In the genomic region with DNA sequence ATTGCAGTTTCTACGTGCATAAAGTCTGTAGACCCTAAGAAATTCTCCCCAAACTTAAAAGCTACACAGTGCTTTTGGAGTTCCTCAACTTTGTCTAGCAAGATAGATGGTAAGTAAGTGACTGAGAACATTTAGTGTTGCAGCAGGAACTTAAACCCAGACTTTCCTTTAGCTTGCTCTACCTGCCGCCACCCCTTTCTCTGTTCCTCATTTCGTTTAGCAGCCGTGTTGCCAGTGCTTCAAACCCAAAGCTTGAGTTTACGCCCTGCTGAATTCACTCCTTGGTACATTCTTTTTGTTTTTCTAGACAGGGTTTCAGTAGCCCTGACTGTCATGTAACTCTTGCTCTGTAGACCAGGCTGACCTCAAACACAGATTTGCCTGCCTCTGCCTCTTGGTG, we compare ENCODE assay signal across 9 mouse cellular contexts. TPM values are rescaled to one million over a fixed set of nuclear protein-coding genes. Genes with fewer than 3 reads are reported as not detected.
DNase-seq lines count a peak whose midpoint lies in the region; ATAC-seq and TF ChIP-seq lines count a peak whose summit lies in the region.
"Had no signal": no experiment of that assay in that cellular context is flagged by ENCODE, and none has a peak within 500 bp of the region (broad histone marks: within the 10 kb centered on the region; RNA-seq: fewer than 3 reads in every experiment).

No protein-coding gene starts in this region.

- no peak overlapping the region for H3K4me2 ChIP-seq in forebrain, postnatal 0 days (ENCODE audit: low read depth)
- peak overlapping the region; percentile 88 for H3K4me2 ChIP-seq in liver, postnatal 0 days (ENCODE audit: low read depth, low read length)

- peaks cover 12% of the 10 kb centered on the region for H3K4me1 ChIP-seq in forebrain, embryonic 10.5 days
- H3K4me1 ChIP-seq in forebrain, postnatal 0 days (ENCODE audit: insufficient read depth), result no peaks in the 10 kb centered on the region
- H3K4me1 ChIP-seq in liver, postnatal 0 days (ENCODE audit: insufficient read depth), result peaks cover 6% of the 10 kb centered on the region

- 92% methylated on average over 5 of the region's 5 CpGs for WGBS in forebrain, embryonic 10.5 days
- WGBS in forebrain, postnatal 0 days, result 82% methylated on average over 5 of the region's 5 CpGs
- 61% methylated on average over 5 of the region's 5 CpGs for WGBS in liver, postnatal 0 days (ENCODE audit: insufficient replicate concordance)

- DNase-seq in forebrain, embryonic 10.5 days (ENCODE audit: extremely low spot score, low spot score), result no peak
- no peak for DNase-seq in forebrain, postnatal 0 days
- DNase-seq in A20 (ENCODE audit: low read depth, low spot score), result peak; percentile 83
- DNase-seq in liver, postnatal 0 days, result no peak
- no peak for DNase-seq in cerebellum, postnatal 36 days
- no peak for DNase-seq in cerebellum, adult 8-10 months
- DNase-seq in T-cell, adult 2 months (ENCODE audit: low spot score), result no peak
- DNase-seq: kidney, adult 2 months had no signal

- no peak for TF ChIP-seq CTCF in forebrain, postnatal 0 days (IDR thresholded peaks at IDR 0.05; ENCODE audit: low read depth)
- no peak for TF ChIP-seq CTCF in liver, postnatal 0 days (IDR thresholded peaks at IDR 0.05; ENCODE audit: low read depth)

- peak overlapping the region; percentile 90 for H3K4me3 ChIP-seq in forebrain, embryonic 10.5 days
- H3K4me3 ChIP-seq in forebrain, postnatal 0 days (ENCODE audit: low read depth, low read length), result no peak overlapping the region
- peak overlapping the region; percentile 79; the same call in 1 of the 2 replicates for H3K4me3 ChIP-seq in liver, postnatal 0 days (ENCODE audit: low read depth, low read length)

- H3K27me3 ChIP-seq in forebrain, embryonic 10.5 days (ENCODE audit: poor library complexity, severe bottlenecking), result no peaks in the 10 kb centered on the region
- no peaks in the 10 kb centered on the region for H3K27me3 ChIP-seq in forebrain, postnatal 0 days (ENCODE audit: insufficient read depth, low read length)
- no peaks in the 10 kb centered on the region for H3K27me3 ChIP-seq in liver, postnatal 0 days (ENCODE audit: insufficient read depth, low read length)

- ATAC-seq in forebrain, postnatal 0 days, result no peak
- peak; percentile 23; the same call in 1 of the 2 replicates for ATAC-seq in granulocyte monocyte progenitor cell, adult 5-6 weeks (replicated peaks; ENCODE audit: poor library complexity, severe bottlenecking)
- no peak for ATAC-seq in liver, postnatal 0 days

- peaks cover 1% of the 10 kb centered on the region; the same call in 1 of the 2 replicates for H3K9me3 ChIP-seq in forebrain, embryonic 10.5 days
- H3K9me3 ChIP-seq in forebrain, postnatal 0 days (ENCODE audit: low read length), result no peaks in the 10 kb centered on the region
- no peaks in the 10 kb centered on the region; the same call in 1 of the 2 replicates for H3K9me3 ChIP-seq in liver, postnatal 0 days (ENCODE audit: low read length)

- H3K9ac ChIP-seq in forebrain, postnatal 0 days, result no peak overlapping the region
- no peak overlapping the region for H3K9ac ChIP-seq in liver, postnatal 0 days (replicated peaks)

- TF ChIP-seq EP300 in liver, postnatal 0 days (IDR thresholded peaks at IDR 0.05; ENCODE audit: low read depth), result no peak

- no peak overlapping the region for H3K27ac ChIP-seq in forebrain, embryonic 10.5 days
- H3K27ac ChIP-seq in forebrain, postnatal 0 days (ENCODE audit: low read depth, low read length), result no peak overlapping the region
- H3K27ac ChIP-seq in liver, postnatal 0 days (ENCODE audit: low read depth), result peak overlapping the region; percentile 1; the same call in 1 of the 2 replicates

- peaks cover 77% of the 10 kb centered on the region for H3K36me3 ChIP-seq in forebrain, embryonic 10.5 days (replicated peaks)
- H3K36me3 ChIP-seq in forebrain, postnatal 0 days (ENCODE audit: insufficient read depth), result peaks cover 30% of the 10 kb centered on the region
- H3K36me3 ChIP-seq in liver, postnatal 0 days (replicated peaks; ENCODE audit: insufficient read depth, low read length), result peaks cover 43% of the 10 kb centered on the region

RNA-seq across cellular contexts. Expression of a gene that starts 1.4 kb away (rescaled TPM):
- 177 and 181 TPM in 2 replicates for polyA plus RNA-seq in forebrain, embryonic 10.5 days (2016; fragmentation: Nextera tagmentation; extraction: Ambion mirVana)
- total RNA-seq in forebrain, postnatal 0 days (2014; rRNA removed), result 92.9 and 139 TPM in 2 replicates
- polyA plus RNA-seq in forebrain, postnatal 0 days (2015; fragmentation: Nextera tagmentation; extraction: Ambion mirVana), result 179 and 245 TPM in 2 replicates
- 155 and 192 TPM in 2 replicates for total RNA-seq in granulocyte monocyte progenitor cell, adult 5-6 weeks (2014; fragmentation: Nextera tagmentation)
- 226 and 290 TPM in 2 replicates for total RNA-seq in granulocyte monocyte progenitor cell, adult 5-6 weeks (2017)
- polyA plus RNA-seq in liver, postnatal 0 days (2015; fragmentation: Nextera tagmentation; extraction: Ambion mirVana), result 94.2 and 103 TPM in 2 replicates

RNA-seq across cellular contexts. Expression of a gene that starts 34.3 kb away (rescaled TPM):
- 28.3 and 33.6 TPM in 2 replicates for polyA plus RNA-seq in forebrain, embryonic 10.5 days (2016; fragmentation: Nextera tagmentation; extraction: Ambion mirVana)
- total RNA-seq in forebrain, postnatal 0 days (2014; rRNA removed), result 22.7 and 22.8 TPM in 2 replicates
- polyA plus RNA-seq in forebrain, postnatal 0 days (2015; fragmentation: Nextera tagmentation; extraction: Ambion mirVana), result 26.8 and 29.0 TPM in 2 replicates
- 5.2 and 15.7 TPM in 2 replicates for total RNA-seq in granulocyte monocyte progenitor cell, adult 5-6 weeks (2014; fragmentation: Nextera tagmentation)
- total RNA-seq in granulocyte monocyte progenitor cell, adult 5-6 weeks (2017), result 5.2 and 6.0 TPM in 2 replicates
- 8.8 and 8.9 TPM in 2 replicates for polyA plus RNA-seq in liver, postnatal 0 days (2015; fragmentation: Nextera tagmentation; extraction: Ambion mirVana)
